Mouse (Mus musculus) embryonic facial prominence, embryonic 13.5 days (tissue): ENCODE measurements at regions not wholly inside any gene's neighbourhood (a gene's known extent, or its start where the extent isn't known, plus 50 kb on each side); places are given as distances from the start of the nearest gene placed in this dataset.
"Not testable (repeated sequence)": the region's sequence is repeated elsewhere in the genome, so short reads cannot be mapped to it uniquely, and the experiment has no call there.

Experiments used
- ATAC-seq: fragments of 200-750 bp; cut with Nextera tagmentation; 2 replicates; pipeline ENCODE4 v1.8.0; 2017; ENCODE audit warnings: low read depth; ENCODE audit not compliant: insufficient number of reproducible peaks, insufficient read depth, low FRiP score, low TSS enrichment
- H3K27ac ChIP-seq: fragments of 300-500 bp; sonication (generic); 2 replicates; pipeline ENCODE4 v1.5.1; 2015; ENCODE audit warnings: moderate library complexity, mild to moderate bottlenecking, inconsistent platforms
- H3K27me3 ChIP-seq: fragments of 300-500 bp; sonication (generic); 2 replicates; pipeline ENCODE4 v1.6.1; 2015; ENCODE audit warnings: mild to moderate bottlenecking, inconsistent platforms
- H3K36me3 ChIP-seq: fragments of 300-500 bp; sonication (generic); 2 replicates; pipeline ENCODE4 v1.6.1; 2015; ENCODE audit warnings: mild to moderate bottlenecking, inconsistent platforms
- H3K4me1 ChIP-seq: fragments of 300-500 bp; sonication (generic); 2 replicates; pipeline ENCODE4 v1.6.1; 2015; ENCODE audit warnings: inconsistent platforms
- H3K4me2 ChIP-seq: fragments of 300-500 bp; sonication (generic); 2 replicates; pipeline ENCODE4 v1.6.1; 2015; ENCODE audit warnings: moderate library complexity, mild to moderate bottlenecking, inconsistent platforms
- H3K4me3 ChIP-seq: fragments of 300-500 bp; sonication (generic); 2 replicates; pipeline ENCODE4 v1.5.1; 2015; ENCODE audit warnings: mild to moderate bottlenecking, inconsistent platforms
- H3K9ac ChIP-seq: fragments of 300-500 bp; sonication (generic); 2 replicates; pipeline ENCODE4 v1.6.1; 2015; ENCODE audit warnings: mild to moderate bottlenecking, inconsistent platforms
- H3K9me3 ChIP-seq: fragments of 300-500 bp; sonication (generic); 2 replicates; pipeline ENCODE4 v1.6.1; 2016; ENCODE audit warnings: inconsistent platforms
- WGBS: fragments of 180-500 bp; shearing (Covaris S2); methylation state at CpG from one replicate; pipeline ENCODE4 v1.1.7; 2015; ENCODE audit warnings: mixed read lengths; 5-methylcytosine and 5-hydroxymethylcytosine counted together

- H3K4me1 ChIP-seq, H3K36me3 ChIP-seq, H3K4me2 ChIP-seq, ATAC-seq, H3K4me3 ChIP-seq, H3K27ac ChIP-seq, H3K9me3 ChIP-seq, H3K27me3 ChIP-seq, H3K9ac ChIP-seq: not testable (repeated sequence)
- WGBS, result 82% methylated on average over 8 of the region's 8 CpGs
These were observed 76.1 kb upstream of the Cdk6 start for GRCm38 (mm10) chr5:3264988-3265738.

DNA sequence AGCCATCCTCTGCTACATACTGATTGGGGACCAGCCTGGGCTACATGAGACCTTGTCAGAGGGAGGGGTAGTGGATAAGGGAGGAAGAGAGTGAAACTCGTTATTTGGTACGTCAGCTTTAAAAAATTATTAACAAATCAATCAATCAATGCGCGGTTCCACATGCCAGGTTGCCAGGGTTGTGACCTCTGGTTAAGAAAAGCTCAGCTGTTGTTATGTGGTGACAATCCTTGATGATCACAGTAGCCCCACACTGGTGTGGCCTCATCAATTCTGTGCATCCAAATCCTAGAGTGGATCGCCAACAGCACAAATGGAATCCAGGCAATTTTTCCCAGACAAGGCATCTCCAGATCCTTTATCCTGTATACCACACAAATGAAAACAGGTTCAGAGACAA, 74.3 kb upstream of the Cdk6 start:
- H3K27me3 ChIP-seq, result no peaks in the 10 kb centered on the region
- H3K9ac ChIP-seq, result no peak overlapping the region
- WGBS, result 87% methylated on average over 5 of the region's 5 CpGs
- 0 out of 2 replicates have a peak, but pooled peaks cover 3% of the 10 kb centered on the region for H3K9me3 ChIP-seq
- no peaks in the 10 kb centered on the region for H3K36me3 ChIP-seq
- no peaks in the 10 kb centered on the region for H3K4me1 ChIP-seq
- no peak overlapping the region for H3K4me2 ChIP-seq
- no peak overlapping the region for H3K27ac ChIP-seq
- ATAC-seq, result no peak
- H3K4me3 ChIP-seq, result no peak overlapping the region

DNA sequence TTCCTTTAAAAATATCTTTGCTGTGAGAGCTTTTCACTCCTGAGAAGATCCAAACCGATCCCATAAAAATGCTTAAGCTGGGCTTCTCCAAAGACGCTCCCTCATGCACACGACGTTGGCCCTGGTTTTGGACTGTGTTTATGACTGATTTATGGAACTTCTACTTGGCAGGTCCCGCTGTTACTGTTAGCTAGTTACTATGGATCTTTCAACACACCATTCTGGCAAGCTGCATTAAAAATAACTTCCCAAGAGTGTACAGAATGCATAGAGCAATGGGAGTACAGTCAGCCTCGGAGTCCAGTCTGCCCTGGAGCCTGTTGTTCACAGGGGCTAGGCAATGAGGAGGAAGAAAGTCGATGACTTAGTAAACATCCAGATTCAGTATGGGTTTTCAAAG, 71.5 kb upstream of the Cdk6 start:
- H3K27me3 ChIP-seq, result no peaks in the 10 kb centered on the region
- H3K36me3 ChIP-seq, result no peaks in the 10 kb centered on the region
- no peaks in the 10 kb centered on the region for H3K4me1 ChIP-seq
- no peak overlapping the region for H3K4me2 ChIP-seq
- H3K9ac ChIP-seq, result no peak overlapping the region
- ATAC-seq, result no peak
- 0 out of 2 replicates have a peak, but pooled peaks cover 3% of the 10 kb centered on the region for H3K9me3 ChIP-seq
- H3K27ac ChIP-seq, result no peak overlapping the region
- H3K4me3 ChIP-seq, result no peak overlapping the region
- 83% methylated on average over 7 of the region's 7 CpGs for WGBS

- H3K27ac ChIP-seq, ATAC-seq, H3K4me1 ChIP-seq, H3K27me3 ChIP-seq, H3K36me3 ChIP-seq, H3K4me2 ChIP-seq, H3K9me3 ChIP-seq, H3K9ac ChIP-seq, H3K4me3 ChIP-seq: not testable (repeated sequence)
- WGBS, result 80% methylated on average over 1 of the region's 1 CpGs
These were observed 68.1 kb upstream of the Cdk6 start for GRCm38 (mm10) chr5:3273140-3273539.

- H3K9me3 ChIP-seq, H3K27me3 ChIP-seq, H3K36me3 ChIP-seq, H3K4me3 ChIP-seq, H3K9ac ChIP-seq, H3K27ac ChIP-seq, H3K4me1 ChIP-seq, H3K4me2 ChIP-seq, ATAC-seq: not testable (repeated sequence)
- WGBS, result 88% methylated on average over 16 of the region's 16 CpGs
These were observed 64.0 kb upstream of the Cdk6 start for GRCm38 (mm10) chr5:3277241-3277640.

GRCm38 (mm10) chr5:3278956-3279355, 62.3 kb upstream of the Cdk6 start:
- H3K27ac ChIP-seq, H3K27me3 ChIP-seq, H3K9me3 ChIP-seq, H3K4me2 ChIP-seq, H3K9ac ChIP-seq, H3K4me3 ChIP-seq, H3K36me3 ChIP-seq, H3K4me1 ChIP-seq, ATAC-seq: not testable (repeated sequence)
- WGBS, result 89% methylated on average over 5 of the region's 5 CpGs

- not testable (repeated sequence) for H3K27me3 ChIP-seq, H3K9ac ChIP-seq, H3K36me3 ChIP-seq, H3K4me1 ChIP-seq, H3K9me3 ChIP-seq, H3K4me3 ChIP-seq, H3K27ac ChIP-seq, H3K4me2 ChIP-seq
- peak; percentile 83; the same call in 1 of the 2 replicates for ATAC-seq
- WGBS, result 49% methylated on average over 8 of the region's 8 CpGs
These were observed 59.3 kb upstream of the Cdk6 start for GRCm38 (mm10) chr5:3281911-3282506.

DNA sequence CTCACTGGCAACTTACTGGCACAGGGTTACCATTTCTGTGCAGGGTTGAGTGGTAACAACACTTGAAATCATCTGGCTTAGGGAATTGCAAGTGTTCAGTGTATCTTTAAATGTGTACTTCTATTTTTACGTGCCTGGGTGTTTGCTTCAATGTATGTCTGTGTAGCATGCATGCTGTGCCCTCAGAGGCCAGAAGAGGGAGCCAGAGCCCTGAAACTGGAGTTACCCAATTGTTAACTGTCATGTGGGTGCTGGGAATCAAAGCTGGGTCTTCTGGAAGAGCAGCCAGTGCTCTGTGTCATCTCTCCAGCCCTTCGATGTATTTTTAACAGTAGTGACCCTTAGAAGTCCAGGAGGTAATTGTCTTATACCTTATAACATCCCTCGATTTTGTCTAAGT, 58.2 kb upstream of the Cdk6 start:
- no peak for ATAC-seq
- H3K4me1 ChIP-seq, result no peaks in the 10 kb centered on the region
- WGBS, result 87% methylated on average over 3 of the region's 3 CpGs
- H3K4me3 ChIP-seq, result no peak overlapping the region
- H3K27me3 ChIP-seq, result no peaks in the 10 kb centered on the region
- no peaks in the 10 kb centered on the region for H3K36me3 ChIP-seq
- no peak overlapping the region for H3K27ac ChIP-seq
- H3K4me2 ChIP-seq, result no peak overlapping the region
- H3K9me3 ChIP-seq, result peaks cover 4% of the 10 kb centered on the region; the same call in 1 of the 2 replicates
- no peak overlapping the region for H3K9ac ChIP-seq

DNA sequence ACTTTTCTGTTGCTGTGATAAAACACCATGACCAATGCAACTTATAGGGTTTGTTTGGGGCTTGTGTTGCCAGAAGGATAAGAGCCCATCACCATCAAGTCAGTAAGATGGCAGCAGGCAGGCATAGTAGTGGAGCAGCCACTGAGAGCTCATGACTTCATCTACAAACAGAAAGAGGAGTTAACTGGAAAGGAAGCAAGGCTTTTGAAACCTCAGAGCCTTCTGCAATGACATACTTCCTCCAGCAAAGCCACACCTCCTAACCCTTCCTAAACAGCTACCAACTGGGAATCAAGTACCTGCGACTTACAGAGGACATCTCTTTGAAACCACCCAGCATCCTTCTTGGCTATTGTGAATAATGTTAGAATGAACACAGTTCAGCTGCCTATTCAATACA, 57.0 kb upstream of the Cdk6 start:
- H3K36me3 ChIP-seq, H3K4me3 ChIP-seq, H3K4me1 ChIP-seq, ATAC-seq, H3K9me3 ChIP-seq, H3K4me2 ChIP-seq, H3K27me3 ChIP-seq, H3K27ac ChIP-seq, H3K9ac ChIP-seq: not testable (repeated sequence)
- 87% methylated on average over 1 of the region's 1 CpGs for WGBS

DNA sequence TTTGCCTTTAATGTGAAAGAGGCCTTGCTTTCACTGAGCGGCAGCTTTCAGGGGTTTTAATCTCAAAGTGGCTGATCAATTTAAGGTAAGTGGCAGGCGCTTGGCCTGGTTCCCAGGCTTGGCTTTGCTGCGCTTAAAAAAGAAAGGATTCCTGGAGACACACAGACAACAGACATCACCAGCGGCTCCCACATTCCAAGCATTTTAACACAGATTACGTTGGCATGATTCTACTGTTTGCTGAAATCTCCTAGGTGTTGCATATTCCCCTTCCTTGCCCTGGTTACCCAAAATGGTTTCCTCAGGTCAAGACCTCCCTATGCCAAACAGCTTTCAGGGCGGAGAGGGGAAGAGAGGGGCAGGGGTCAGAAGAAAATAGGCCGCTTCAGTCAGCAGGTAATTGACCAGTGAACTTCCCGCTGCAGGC, 51.3 kb upstream of the Cdk6 start:
- H3K9me3 ChIP-seq, H3K4me1 ChIP-seq, H3K27me3 ChIP-seq, H3K9ac ChIP-seq, H3K27ac ChIP-seq, ATAC-seq, H3K4me2 ChIP-seq, H3K36me3 ChIP-seq, H3K4me3 ChIP-seq: not testable (repeated sequence)
- 7% methylated on average over 8 of the region's 8 CpGs for WGBS
